Comparison of ENCODE assay signal across 12 mouse cellular contexts in genomic region chr2:178155176-178155916, GRCm38 (mm10). TPM values are rescaled to one million over a fixed set of nuclear protein-coding genes. Genes with fewer than 3 reads are reported as not detected.
A peak's percentile ranks its signal among the peaks of the same experiment; 100 is the strongest.
DNase-seq lines count a peak whose midpoint lies in the region; ATAC-seq and TF ChIP-seq lines count a peak whose summit lies in the region.
"Had no signal": no experiment of that assay in that cellular context is flagged by ENCODE, and none has a peak within 500 bp of the region (broad histone marks: within the 10 kb centered on the region; RNA-seq: fewer than 3 reads in every experiment).

No protein-coding gene starts in this region.

- peak; percentile 93 for DNase-seq in heart, adult 11 months
- no peak for DNase-seq in heart, adult 8-10 months (ENCODE audit: low spot score)
- no peak for DNase-seq in layer of hippocampus, adult 2 months (ENCODE audit: low spot score in 2 of 2)
- no peak for DNase-seq in layer of hippocampus, adult 9-11 months
- DNase-seq in adrenal gland, postnatal 25 days = peak; percentile 7
- no peak for DNase-seq in kidney, adult 8-10 months
- no peak for DNase-seq in urinary bladder, adult 18-20 months (ENCODE audit: low spot score in 2 of 2)
- DNase-seq: liver, embryonic 13.5 days; thymus, postnatal 25 days had no signal

- no peak overlapping the region for H3K9ac ChIP-seq in midbrain, embryonic 15.5 days
- H3K9ac ChIP-seq: limb, embryonic 12.5 days; liver, embryonic 13.5 days had no signal

- no peak for TF ChIP-seq CTCF in layer of hippocampus, adult 2 months (conservative IDR thresholded peaks at IDR 0.05)

- peaks cover 26% of the 10 kb centered on the region for H3K4me1 ChIP-seq in midbrain, embryonic 15.5 days
- H3K4me1 ChIP-seq: liver, embryonic 13.5 days had no signal

- ATAC-seq in midbrain, embryonic 15.5 days (replicated peaks) = no peak
- ATAC-seq: intestine, embryonic 16.5 days had no signal

- H3K4me3 ChIP-seq in layer of hippocampus, adult 2 months = no peak overlapping the region
- H3K4me3 ChIP-seq in midbrain, embryonic 15.5 days = no peak overlapping the region
- H3K4me3 ChIP-seq: limb, embryonic 12.5 days; liver, embryonic 13.5 days had no signal

- WGBS in midbrain, embryonic 15.5 days = 84% methylated on average over 8 of the region's 8 CpGs

- no peak overlapping the region for H3K4me2 ChIP-seq in midbrain, embryonic 15.5 days
- H3K4me2 ChIP-seq: limb, embryonic 12.5 days; liver, embryonic 13.5 days had no signal

- no peaks in the 10 kb centered on the region for H3K36me3 ChIP-seq in midbrain, embryonic 15.5 days (replicated peaks)
- H3K36me3 ChIP-seq: limb, embryonic 12.5 days; liver, embryonic 13.5 days had no signal

- no peaks in the 10 kb centered on the region for H3K27me3 ChIP-seq in midbrain, embryonic 15.5 days (replicated peaks)
- H3K27me3 ChIP-seq: limb, embryonic 12.5 days; liver, embryonic 13.5 days had no signal

- no peaks in the 10 kb centered on the region for H3K9me3 ChIP-seq in midbrain, embryonic 15.5 days
- H3K9me3 ChIP-seq: limb, embryonic 12.5 days; liver, embryonic 13.5 days had no signal

- peak overlapping the region; percentile 90 for H3K27ac ChIP-seq in layer of hippocampus, adult 2 months
- H3K27ac ChIP-seq in midbrain, embryonic 15.5 days = peak overlapping the region; percentile 76
- H3K27ac ChIP-seq: limb, embryonic 12.5 days; liver, embryonic 13.5 days had no signal

RNA-seq across cellular contexts. Expression of gene Phactr3, which starts 36.6 kb away (rescaled TPM):
- 1 to 10 TPM in 3 of 4 experiments, under 1 TPM in 1; 0.63 to 3.0 (median 1.4) TPM for total RNA-seq in heart, adult 8-10 months (2022)
- total RNA-seq in layer of hippocampus, adult 2 months (2021) = 100 to 1,000 TPM; 139 to 141 TPM
- 0.57 and 1.8 TPM in 2 replicates for total RNA-seq in adrenal gland, postnatal 25 days (2021)
- 66.3 and 67.1 TPM in 2 replicates for polyA plus RNA-seq in midbrain, embryonic 15.5 days (2015; fragmentation: Nextera tagmentation; extraction: Ambion mirVana)

Comparison
In these comparisons a context has a peak if more than half of its experiments do, and no peak if none do; other contexts are left out.
1. DNase-seq: peak in heart, adult 11 months (single experiment) and adrenal gland, postnatal 25 days (single experiment); none in heart, adult 8-10 months (single experiment), layer of hippocampus, adult 2 months (0 of 2), layer of hippocampus, adult 9-11 months (single experiment), kidney, adult 8-10 months (0 of 2) and urinary bladder, adult 18-20 months (0 of 2).
2. RNA of gene Phactr3, which starts 36.6 kb away (total RNA-seq): 139 to 141 TPM in layer of hippocampus, adult 2 months; 0.57 to 1.8 TPM in adrenal gland, postnatal 25 days and 0.63 to 3.0 TPM in heart, adult 8-10 months; every median in the first group is over 10 times any median in the second.